Mouse (Mus musculus) kidney, postnatal 10 days (tissue): ENCODE data around the gene Nme1.

Experiments used
- DNase-seq: peaks from one replicate; pipeline ENCODE4 v3.0.0; 2021; ENCODE audit warnings: mixed read lengths

Nme1 gene

GRCm38 (mm10) chr11:93968005-93968847 lies at the start of gene Nme1, which contains the start of gene Gm20390:
Gene Nme1, minus strand, starts transcription at chr11:93968521.
Gene Gm20390, minus strand, starts transcription at chr11:93968293.
- peak; percentile 98 for DNase-seq

- DNase-seq, result no peak
Measured at GRCm38 (mm10) chr11:94003346-94003745, 35.0 kb upstream of the Nme1 start.

GRCm38 (mm10) chr11:93999276-93999675 lies 31.0 kb upstream of the Nme1 start:
- DNase-seq, result no peak

GRCm38 (mm10) chr11:93997141-93997775 lies 28.9 kb upstream of the Nme1 start:
- DNase-seq, result peak; percentile 77

- DNase-seq, result peak; percentile 71
Measured at GRCm38 (mm10) chr11:93996306-93997140, 28.2 kb upstream of the Nme1 start.

GRCm38 (mm10) chr11:93995720-93996305 lies 27.5 kb upstream of the Nme1 start, which contains the start of gene Spag9:
Gene Spag9, plus strand, starts transcription at chr11:93996091.
- DNase-seq, result peak; percentile 97

GRCm38 (mm10) chr11:93995111-93995719 lies 26.9 kb upstream of the Nme1 start:
- DNase-seq, result peak; percentile 85

- no peak for DNase-seq
Measured at GRCm38 (mm10) chr11:93994531-93994930, 26.2 kb upstream of the Nme1 start.

- peak; percentile 72 for DNase-seq
Measured at GRCm38 (mm10) chr11:93988328-93989062, 20.2 kb upstream of the Nme1 start.

GRCm38 (mm10) chr11:93987625-93988327 lies 19.5 kb upstream of the Nme1 start:
- no peak for DNase-seq

GRCm38 (mm10) chr11:93987026-93987425 lies 18.7 kb upstream of the Nme1 start:
- DNase-seq, result no peak

GRCm38 (mm10) chr11:93986298-93986697 lies 18.0 kb upstream of the Nme1 start:
- no peak for DNase-seq

- no peak for DNase-seq
Measured at GRCm38 (mm10) chr11:93985265-93985664, 16.9 kb upstream of the Nme1 start.

- DNase-seq, result no peak
Measured at GRCm38 (mm10) chr11:93984619-93985018, 16.3 kb upstream of the Nme1 start.

GRCm38 (mm10) chr11:93979502-93980049 lies 11.3 kb upstream of the Nme1 start:
- no peak for DNase-seq

- DNase-seq, result no peak
Measured at GRCm38 (mm10) chr11:93972951-93973350, 4.6 kb upstream of the Nme1 start.

GRCm38 (mm10) chr11:93969799-93970198 lies 1.5 kb upstream of the Nme1 start:
- DNase-seq, result no peak

GRCm38 (mm10) chr11:93969171-93969570 lies 850 bp upstream of the Nme1 start:
- DNase-seq, result no peak

GRCm38 (mm10) chr11:93968848-93969128 lies 467 bp upstream of the Nme1 start:
- no peak for DNase-seq

GRCm38 (mm10) chr11:93967381-93967780 lies 940 bp downstream of the Nme1 start:
- no peak for DNase-seq

- no peak for DNase-seq
Measured at GRCm38 (mm10) chr11:93965391-93965790, 2.9 kb downstream of the Nme1 start.
